Mouse (Mus musculus) embryonic facial prominence, embryonic 14.5 days (tissue): ENCODE measurements at regions not wholly inside any gene's neighbourhood (a gene's known extent, or its start where the extent isn't known, plus 50 kb on each side); places are given as distances from the start of the nearest gene placed in this dataset.
A peak's percentile ranks its signal among the peaks of the same experiment; 100 is the strongest.

Source experiments
- ATAC-seq: fragments of 200-750 bp; cut with Nextera tagmentation; 2 replicates; pipeline ENCODE4 v1.8.0; 2017; ENCODE audit warnings: low read depth, moderate number of reproducible peaks, moderate TSS enrichment
- DNase-seq: peaks from one replicate; pipeline ENCODE4 v3.0.0-alpha.2; 2015; ENCODE audit warnings: low spot score
- H3K27ac ChIP-seq: fragments of 300-500 bp; sonication (generic); replicated peaks from 2 replicates; pipeline ENCODE4 v1.5.1; 2014; ENCODE audit warnings: low read depth, mild to moderate bottlenecking, low read length, moderate library complexity
- H3K27me3 ChIP-seq: fragments of 300-500 bp; sonication (generic); replicated peaks from 2 replicates; pipeline ENCODE4 v1.6.1; 2014; ENCODE audit warnings: low read length; ENCODE audit not compliant: control insufficient read depth, insufficient read depth
- H3K36me3 ChIP-seq: fragments of 300-500 bp; sonication (generic); 2 replicates; pipeline ENCODE4 v1.6.1; 2014; ENCODE audit warnings: low read length, mixed read lengths; ENCODE audit not compliant: control insufficient read depth, insufficient read depth
- H3K4me1 ChIP-seq: fragments of 300-500 bp; sonication (generic); 2 replicates; pipeline ENCODE4 v1.6.1; 2014; ENCODE audit warnings: antibody characterized with exemption, low read length; ENCODE audit not compliant: control insufficient read depth, insufficient read depth
- H3K4me2 ChIP-seq: fragments of 300-500 bp; sonication (generic); 2 replicates; pipeline ENCODE4 v1.6.1; 2014; ENCODE audit warnings: low read depth, mild to moderate bottlenecking, low read length, moderate library complexity, mixed read lengths
- H3K4me3 ChIP-seq: fragments of 300-500 bp; sonication (generic); 2 replicates; pipeline ENCODE4 v1.5.1; 2014; ENCODE audit warnings: low read depth, mild to moderate bottlenecking, low read length
- H3K9ac ChIP-seq: fragments of 300-500 bp; sonication (generic); 2 replicates; pipeline ENCODE4 v1.6.1; 2014; ENCODE audit warnings: low read depth, mild to moderate bottlenecking, low read length, moderate library complexity, mixed read lengths
- H3K9me3 ChIP-seq: fragments of 300-500 bp; sonication (generic); 2 replicates; pipeline ENCODE4 v1.6.1; 2016; ENCODE audit warnings: low read length; ENCODE audit not compliant: control insufficient read depth
- WGBS: fragments of 180-500 bp; shearing (Covaris S2); extraction: QIAGEN DNeasy Blood & Tissue Kit; methylation state at CpG from one replicate; pipeline ENCODE4 v1.1.7; 2014; 5-methylcytosine and 5-hydroxymethylcytosine counted together

- Histone ChIP-seq H3K27me3 (no peaks in the 10 kb centered on the region), H3K4me1 (no peaks in the 10 kb centered on the region), H3K9me3 (no peaks in the 10 kb centered on the region), H3K4me2 (no peak overlapping the region), H3K4me3 (no peak overlapping the region), H3K36me3 (no peaks in the 10 kb centered on the region), H3K9ac (no peak overlapping the region), H3K27ac (no peak overlapping the region)
- 87% methylated on average over 2 of the region's 2 CpGs for WGBS
- peak; percentile 1 for DNase-seq
- no peak for ATAC-seq
Observed at GRCm38 (mm10) chr3:4226986-4227385, 1523.6 kb upstream of the Gm8797 start.

- 59% methylated on average over 1 of the region's 1 CpGs for WGBS
- no peak for ATAC-seq
- H3K4me1 ChIP-seq: no peaks in the 10 kb centered on the region
Observed at GRCm38 (mm10) chr3:4271361-4271760, 1479.2 kb upstream of the Gm8797 start.

GRCm38 (mm10) chr3:4274607-4275006 lies 1476.0 kb upstream of the Gm8797 start:
- WGBS: 70% methylated on average over 1 of the region's 1 CpGs
- no peak overlapping the region for H3K9ac ChIP-seq
- H3K27me3 ChIP-seq: no peaks in the 10 kb centered on the region
- ATAC-seq (no peak), DNase-seq (no peak)
- no peaks in the 10 kb centered on the region for H3K36me3 ChIP-seq
- H3K4me2 ChIP-seq: no peak overlapping the region
- no peak overlapping the region for H3K4me3 ChIP-seq
- H3K27ac ChIP-seq: no peak overlapping the region
- H3K4me1 ChIP-seq: no peaks in the 10 kb centered on the region
- no peaks in the 10 kb centered on the region for H3K9me3 ChIP-seq

More at GRCm38 (mm10) chr3:4271361-4271760, 1479.2 kb upstream of the Gm8797 start:
- no peak overlapping the region for H3K4me3 ChIP-seq
- no peak overlapping the region for H3K27ac ChIP-seq
- DNase-seq: no peak
- H3K36me3 ChIP-seq: no peaks in the 10 kb centered on the region
- H3K27me3 ChIP-seq: no peaks in the 10 kb centered on the region
- no peak overlapping the region for H3K4me2 ChIP-seq
- no peak overlapping the region for H3K9ac ChIP-seq
- H3K9me3 ChIP-seq: no peaks in the 10 kb centered on the region

- WGBS: 56% methylated on average over 3 of the region's 3 CpGs
- no peak overlapping the region for H3K9ac ChIP-seq
- H3K4me2 ChIP-seq: no peak overlapping the region
- no peak overlapping the region for H3K4me3 ChIP-seq
- H3K4me1 ChIP-seq: no peaks in the 10 kb centered on the region
- peak; percentile 14 for DNase-seq
- no peak overlapping the region for H3K27ac ChIP-seq
- no peaks in the 10 kb centered on the region for H3K36me3 ChIP-seq
- H3K9me3 ChIP-seq: no peaks in the 10 kb centered on the region
- H3K27me3 ChIP-seq: no peaks in the 10 kb centered on the region
- ATAC-seq: no peak
Observed at GRCm38 (mm10) chr3:4278042-4278441, 1472.6 kb upstream of the Gm8797 start.

- Histone ChIP-seq H3K9ac (no peak overlapping the region), H3K4me2 (no peak overlapping the region), H3K27me3 (no peaks in the 10 kb centered on the region), H3K4me3 (no peak overlapping the region), H3K36me3 (no peaks in the 10 kb centered on the region), H3K27ac (no peak overlapping the region), H3K9me3 (no peaks in the 10 kb centered on the region), H3K4me1 (no peaks in the 10 kb centered on the region)
- no peak for ATAC-seq
- WGBS: 33% methylated on average over 6 of the region's 6 CpGs
- no peak for DNase-seq
Observed at GRCm38 (mm10) chr3:4280366-4281020, 1470.1 kb upstream of the Gm8797 start.

- no peak overlapping the region for H3K4me2 ChIP-seq
- no peak for ATAC-seq
- 20% methylated on average over 1 of the region's 1 CpGs for whole genome bisulfite sequencing
Observed at GRCm38 (mm10) chr3:4281092-4281491, 1469.5 kb upstream of the Gm8797 start.

GRCm38 (mm10) chr3:4287141-4287540 lies 1463.5 kb upstream of the Gm8797 start:
- DNase-seq: no peak
- 85% methylated on average over 1 of the region's 1 CpGs for WGBS

More at GRCm38 (mm10) chr3:4281092-4281491, 1469.5 kb upstream of the Gm8797 start:
- Histone ChIP-seq H3K4me1 (no peaks in the 10 kb centered on the region), H3K4me3 (no peak overlapping the region), H3K27me3 (no peaks in the 10 kb centered on the region), H3K36me3 (no peaks in the 10 kb centered on the region), H3K9ac (no peak overlapping the region), H3K9me3 (no peaks in the 10 kb centered on the region), H3K27ac (no peak overlapping the region)
- no peak for DNase-seq

GRCm38 (mm10) chr3:4336441-4336840 lies 1414.2 kb upstream of the Gm8797 start:
- Histone ChIP-seq H3K9ac (no peak overlapping the region), H3K4me2 (no peak overlapping the region), H3K36me3 (no peaks in the 10 kb centered on the region), H3K4me1 (no peaks in the 10 kb centered on the region), H3K27ac (no peak overlapping the region), H3K9me3 (no peaks in the 10 kb centered on the region), H3K27me3 (no peaks in the 10 kb centered on the region), H3K4me3 (no peak overlapping the region)
- ATAC-seq (no peak), DNase-seq (no peak)
- WGBS: 73% methylated on average over 4 of the region's 4 CpGs

More at GRCm38 (mm10) chr3:4287141-4287540, 1463.5 kb upstream of the Gm8797 start:
- no peaks in the 10 kb centered on the region for H3K27me3 ChIP-seq
- no peaks in the 10 kb centered on the region for H3K9me3 ChIP-seq
- H3K9ac ChIP-seq: no peak overlapping the region
- H3K4me1 ChIP-seq: no peaks in the 10 kb centered on the region
- no peak overlapping the region for H3K4me2 ChIP-seq
- no peak overlapping the region for H3K4me3 ChIP-seq
- H3K27ac ChIP-seq: no peak overlapping the region
- no peaks in the 10 kb centered on the region for H3K36me3 ChIP-seq
- ATAC-seq: no peak

- no peak overlapping the region for H3K4me2 ChIP-seq
- DNase-seq (no peak), ATAC-seq (no peak)
- no peak overlapping the region for H3K9ac ChIP-seq
- 100% methylated on average over 1 of the region's 1 CpGs for WGBS
- no peak overlapping the region for H3K27ac ChIP-seq
- no peak overlapping the region for H3K4me3 ChIP-seq
- H3K9me3 ChIP-seq: no peaks in the 10 kb centered on the region
- H3K4me1 ChIP-seq: no peaks in the 10 kb centered on the region
- H3K36me3 ChIP-seq: no peaks in the 10 kb centered on the region
- no peaks in the 10 kb centered on the region for H3K27me3 ChIP-seq
Observed at GRCm38 (mm10) chr3:4339153-4339552, 1411.5 kb upstream of the Gm8797 start.
